Mouse (Mus musculus) left cerebral cortex, postnatal 4 days (tissue): Measurements from ENCODE around the gene Olfr432. TPM values are rescaled to one million over a fixed set of nuclear protein-coding genes. Genes with fewer than 3 reads are reported as not detected.
"Not testable (repeated sequence)": the region's sequence is repeated elsewhere in the genome, so short reads cannot be mapped to it uniquely, and the experiment has no call there.

Source experiments
- DNase-seq: peaks from one replicate; pipeline ENCODE4 v3.0.0-alpha.2; 2022
- intact Hi-C: fragments of 180-260 bp; cut with DNase I; formaldehyde crosslinking; loops from one replicate; pipeline ENCODE4 v1.15.1; 2025
- total RNA-seq, 2 experiments: library from RNA; stranded (reverse); gene quantifications; 2 replicates each; pipeline ENCODE4 v1.2.3; 2021

Olfr432 gene
- total RNA-seq: not detected

DNA sequence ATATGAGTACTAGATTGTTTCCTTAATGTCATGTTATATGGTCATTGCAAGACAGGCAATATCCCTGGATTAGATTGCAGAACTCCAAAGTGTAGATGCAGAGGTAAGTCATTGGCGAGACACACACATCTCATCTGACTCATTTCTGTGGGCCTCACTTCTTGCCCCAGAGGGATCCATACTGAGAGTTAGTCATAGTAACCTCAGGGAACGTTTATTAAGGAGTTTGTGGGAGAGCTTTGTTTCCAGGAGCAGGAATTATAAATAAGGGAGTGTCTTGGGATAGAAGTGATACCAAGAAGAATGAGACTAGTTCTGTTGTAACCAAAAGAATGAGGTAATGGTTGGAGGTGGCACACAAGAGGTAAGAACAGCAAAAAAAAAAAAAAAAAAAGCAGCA lies at the start of gene Olfr432:
Gene Olfr432 (plus strand): TSS at position 313 of the 400 bp plus-strand sequence.
- no peak for DNase-seq
- intact Hi-C loops: no loop called here

DNA sequence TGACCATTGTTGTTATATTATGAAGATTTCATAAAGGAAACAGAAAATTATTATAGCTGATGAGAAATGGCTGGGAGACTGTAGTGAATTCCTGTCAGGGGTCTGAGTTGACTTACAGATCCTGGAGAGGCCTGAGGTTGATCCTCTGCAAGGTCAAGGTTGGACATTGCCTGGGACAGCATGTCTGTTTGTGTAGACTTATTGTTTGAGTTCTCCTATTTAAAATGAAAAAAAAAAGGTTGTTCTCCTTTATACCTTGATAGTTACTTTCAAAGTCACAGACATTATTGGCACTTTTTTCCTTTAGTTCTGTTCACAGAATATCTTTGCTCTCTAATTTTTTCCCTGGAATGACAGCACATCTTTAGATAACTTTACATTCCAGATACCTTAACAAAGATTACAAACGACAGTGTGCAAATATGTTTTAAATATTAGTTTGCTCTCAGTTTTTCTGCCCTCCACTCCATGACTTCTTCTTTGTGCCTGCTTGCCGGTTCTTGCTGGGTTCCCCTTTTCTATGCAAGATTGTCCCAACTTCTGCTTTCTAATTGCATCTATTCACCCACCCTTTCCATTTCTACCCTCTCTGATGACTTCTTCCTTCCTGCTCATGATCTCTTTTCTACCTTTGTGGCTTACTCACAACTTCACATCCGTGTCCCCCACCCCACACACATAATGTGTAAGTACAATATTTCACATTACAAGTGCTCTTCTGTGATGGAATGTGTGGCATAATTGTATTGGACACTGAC lies 44.5 kb upstream of the Olfr432 start:
- DNase-seq, intact Hi-C loops: not testable (repeated sequence)

DNA sequence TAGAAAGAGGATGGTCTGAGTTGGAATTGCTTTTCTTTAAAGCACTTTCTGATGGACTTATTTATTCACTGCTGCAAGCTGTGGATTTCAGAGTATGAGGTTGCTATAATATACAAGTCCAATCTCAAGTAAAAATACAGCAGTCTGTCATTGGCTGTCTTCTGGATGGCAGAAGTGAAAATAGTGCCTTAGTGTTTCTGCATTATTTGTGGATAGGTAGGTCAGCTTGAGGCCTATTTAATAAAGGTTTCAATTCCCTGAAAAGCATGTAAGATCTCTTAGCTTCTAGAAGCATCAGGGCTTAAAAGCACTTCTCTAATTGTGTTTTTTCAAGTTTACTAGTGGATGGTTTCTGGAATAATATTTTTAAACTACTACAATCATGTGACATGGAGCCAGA lies 42.0 kb upstream of the Olfr432 start:
- DNase-seq, intact Hi-C loops: not testable (repeated sequence)

DNA sequence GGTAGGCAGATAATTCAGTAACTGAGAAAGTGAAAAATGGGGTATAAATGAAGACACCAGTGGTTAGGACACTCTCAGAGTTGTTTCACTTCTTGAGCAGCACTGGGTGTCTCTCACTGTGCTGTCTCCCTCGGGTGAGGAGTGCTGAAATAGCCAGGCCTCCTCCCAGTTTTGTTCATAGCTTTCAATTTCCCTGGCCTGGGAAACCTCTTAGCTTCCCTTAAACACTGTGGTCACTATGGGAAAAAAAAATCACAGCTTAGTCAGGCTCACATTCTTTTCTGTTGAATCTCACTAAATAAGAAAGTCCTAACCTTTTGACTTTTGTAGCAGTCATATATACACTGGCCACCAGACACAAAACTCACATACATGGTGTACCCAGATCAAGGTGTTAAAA lies 17.3 kb upstream of the Olfr432 start, which contains the start of gene Ifi205:
Gene Ifi205 (minus strand): TSS at position 113 of the 400 bp plus-strand sequence.
- intact Hi-C loops: no loop called here
- no peak for DNase-seq

DNA sequence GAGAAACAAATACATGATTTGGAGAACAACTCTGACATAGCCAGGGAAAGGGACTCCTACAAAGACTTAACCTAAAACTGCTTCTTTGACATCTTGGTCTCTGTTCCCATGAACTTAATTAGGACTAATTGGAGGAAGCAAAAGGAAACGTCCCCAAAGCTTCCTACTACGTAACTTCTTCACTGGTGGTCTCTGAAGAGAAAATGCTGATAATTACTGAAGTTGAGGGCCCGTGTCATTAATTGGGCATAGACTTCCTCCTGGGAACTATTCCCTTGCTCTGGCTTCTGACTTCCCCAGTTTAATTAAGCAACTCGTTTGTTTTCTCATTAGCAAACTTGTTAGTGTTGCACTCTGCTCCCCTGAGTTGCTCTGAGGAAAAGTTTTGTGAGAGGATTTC lies 13.2 kb upstream of the Olfr432 start:
- intact Hi-C loops: no loop called here
- no peak for DNase-seq

DNA sequence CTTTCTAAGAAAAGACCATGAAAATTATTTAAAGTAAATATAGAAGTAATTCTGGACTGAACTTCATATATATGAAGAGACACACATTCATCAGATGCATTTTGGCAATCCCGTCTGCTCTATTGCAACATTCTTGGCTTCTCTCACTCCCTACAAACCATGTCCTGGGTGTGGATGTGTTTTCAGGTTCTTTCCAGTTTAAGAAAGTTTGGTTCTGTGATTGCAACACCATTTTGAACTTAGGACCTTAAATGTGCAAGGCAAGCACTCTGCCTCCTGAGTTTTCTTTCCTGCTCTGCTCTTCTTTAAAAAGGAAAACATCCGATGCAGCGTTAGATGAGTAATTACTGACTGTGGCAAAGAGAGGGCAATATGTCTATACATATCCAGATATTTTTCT lies 10.5 kb upstream of the Olfr432 start:
- intact Hi-C loops: no loop called here
- no peak for DNase-seq

DNA sequence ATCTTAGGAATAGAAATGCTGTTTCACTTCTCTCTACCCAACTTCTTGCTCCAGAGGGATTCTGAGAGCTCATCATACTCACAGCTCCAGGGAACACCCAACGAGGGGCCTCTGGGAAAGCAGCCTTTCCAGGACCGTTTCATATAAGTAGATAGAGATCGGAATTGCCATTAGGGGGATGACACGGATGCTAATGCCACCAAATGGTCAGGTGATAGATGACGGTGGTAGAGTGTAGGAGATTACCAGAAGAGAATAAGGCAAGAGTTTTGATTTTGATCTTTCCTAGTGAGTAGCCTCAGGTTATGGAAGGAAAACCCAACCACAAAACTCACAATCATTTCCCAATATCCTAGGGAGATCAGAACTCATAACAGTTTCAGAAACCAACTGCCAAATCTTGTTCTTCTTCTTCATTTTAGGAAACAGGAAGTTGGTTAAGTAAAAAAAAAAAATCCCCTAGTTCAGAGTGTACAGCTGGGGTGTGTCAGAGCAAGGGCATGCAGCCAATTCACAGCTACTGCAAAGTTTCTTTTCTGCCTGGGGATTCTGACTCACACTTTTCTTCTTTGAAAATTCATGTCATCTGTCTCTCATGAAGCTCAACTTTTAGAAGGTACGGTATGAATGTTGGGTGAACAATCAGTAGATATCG lies 8.4 kb upstream of the Olfr432 start, which contains the start of gene Olfr433:
Gene Olfr433 (plus strand): TSS at position 183 of the 655 bp plus-strand sequence.
- intact Hi-C loops: no loop called here
- no peak for DNase-seq

DNA sequence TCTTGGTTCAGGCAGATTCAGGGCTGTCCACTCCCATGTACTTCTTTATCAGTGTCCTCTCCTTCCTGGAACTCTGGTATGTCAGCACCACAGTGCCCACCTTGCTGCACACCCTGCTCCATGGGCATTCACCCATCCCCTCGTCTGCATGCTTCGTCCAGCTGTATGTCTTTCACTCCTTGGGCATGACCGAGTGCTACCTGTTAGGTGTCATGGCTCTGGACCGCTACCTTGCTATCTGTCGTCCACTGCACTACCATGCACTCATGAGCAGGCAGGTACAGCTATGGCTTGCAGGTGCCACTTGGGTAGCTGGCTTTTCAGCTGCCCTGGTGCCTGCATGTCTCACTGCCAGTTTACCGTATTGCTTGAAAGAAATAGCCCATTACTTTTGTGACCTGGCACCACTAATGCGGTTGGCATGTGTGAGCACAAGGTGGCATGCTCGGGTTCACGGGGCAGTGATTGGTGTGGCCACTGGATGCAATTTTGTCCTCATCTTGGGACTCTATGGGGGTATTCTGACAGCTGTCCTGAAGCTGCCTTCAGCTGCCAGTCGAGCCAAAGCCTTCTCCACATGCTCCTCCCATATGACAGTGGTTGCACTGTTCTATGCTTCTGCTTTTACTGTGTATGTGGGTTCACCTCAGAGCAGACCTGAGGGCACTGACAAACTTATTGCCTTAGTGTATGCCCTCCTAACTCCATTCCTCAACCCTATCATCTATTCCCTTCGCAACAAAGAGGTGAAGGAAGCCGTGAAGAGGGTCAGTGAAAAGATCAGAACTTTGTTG lies 6.7 kb upstream of the Olfr432 start:
- intact Hi-C loops, DNase-seq: not testable (repeated sequence)

DNA sequence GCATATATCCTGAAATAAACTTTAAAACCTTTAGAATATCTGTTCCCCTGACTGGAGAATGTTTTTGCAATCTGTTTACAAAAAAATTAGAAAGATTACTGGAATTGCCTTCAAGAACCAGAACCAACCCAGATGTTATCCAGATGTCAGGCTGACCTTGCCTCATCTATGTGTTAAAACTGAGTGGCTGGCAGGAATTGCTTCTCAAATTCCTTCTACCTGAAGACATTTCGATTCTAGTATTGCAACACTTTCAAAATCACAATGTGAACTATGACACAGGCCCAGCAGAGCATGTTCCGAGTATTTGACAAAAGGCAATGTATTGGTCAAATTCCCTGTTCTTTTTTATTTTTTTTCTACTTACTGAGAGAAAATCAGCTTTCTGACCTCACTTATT lies 4.6 kb upstream of the Olfr432 start:
- DNase-seq: no peak
- intact Hi-C loops: no loop called here

DNA sequence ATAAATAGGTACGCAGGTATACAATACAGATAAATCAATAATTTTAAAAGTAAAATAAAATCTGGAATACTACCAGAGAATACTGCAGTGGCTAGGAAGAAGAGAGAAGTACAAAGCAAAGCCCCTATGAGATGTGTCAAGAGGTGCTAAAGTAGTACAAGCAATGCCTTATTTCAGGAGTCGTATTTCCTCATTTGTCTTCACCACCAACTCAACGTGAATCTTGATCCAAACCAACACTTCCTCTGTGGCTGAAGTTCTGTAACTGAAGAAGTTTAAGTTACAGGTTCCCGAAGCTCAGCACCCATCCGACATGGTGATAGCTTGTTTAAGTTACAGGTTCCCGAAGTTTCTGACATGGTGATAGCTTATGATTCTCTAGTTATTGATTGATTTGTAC lies 778 bp upstream of the Olfr432 start:
- intact Hi-C loops, DNase-seq: not testable (repeated sequence)

DNA sequence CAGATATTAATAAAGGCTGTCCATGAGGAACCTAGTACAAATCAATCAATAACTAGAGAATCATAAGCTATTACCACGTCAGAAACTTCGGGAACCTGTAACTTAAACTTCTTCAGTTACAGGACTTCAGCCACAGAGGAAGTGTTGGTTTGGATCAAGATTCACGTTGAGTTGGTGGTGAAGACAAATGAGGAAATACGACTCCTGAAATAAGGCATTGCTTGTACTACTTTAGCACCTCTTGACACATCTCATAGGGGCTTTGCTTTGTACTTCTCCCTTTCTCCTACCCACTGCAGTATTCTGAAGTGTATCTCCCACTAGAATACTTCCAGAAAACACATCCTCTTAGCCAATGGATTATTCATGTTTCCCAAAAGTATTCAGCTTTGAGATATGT lies 352 bp downstream of the Olfr432 start:
- intact Hi-C loops, DNase-seq: not testable (repeated sequence)

DNA sequence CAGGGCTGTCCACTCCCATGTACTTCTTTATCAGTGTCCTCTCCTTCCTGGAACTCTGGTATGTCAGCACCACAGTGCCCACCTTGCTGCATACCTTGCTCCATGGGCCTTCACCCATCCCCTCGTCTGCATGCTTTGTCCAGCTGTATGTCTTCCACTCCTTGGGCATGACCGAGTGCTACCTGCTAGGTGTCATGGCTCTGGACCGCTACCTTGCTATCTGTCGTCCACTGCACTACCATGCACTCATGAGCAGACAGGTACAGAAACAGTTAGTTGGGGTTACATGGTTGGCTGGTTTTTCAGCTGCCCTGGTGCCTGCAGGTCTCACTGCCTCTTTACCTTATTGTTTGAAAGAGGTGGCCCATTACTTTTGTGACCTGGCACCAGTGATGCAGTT lies 1.5 kb downstream of the Olfr432 start:
- no peak for DNase-seq

DNA sequence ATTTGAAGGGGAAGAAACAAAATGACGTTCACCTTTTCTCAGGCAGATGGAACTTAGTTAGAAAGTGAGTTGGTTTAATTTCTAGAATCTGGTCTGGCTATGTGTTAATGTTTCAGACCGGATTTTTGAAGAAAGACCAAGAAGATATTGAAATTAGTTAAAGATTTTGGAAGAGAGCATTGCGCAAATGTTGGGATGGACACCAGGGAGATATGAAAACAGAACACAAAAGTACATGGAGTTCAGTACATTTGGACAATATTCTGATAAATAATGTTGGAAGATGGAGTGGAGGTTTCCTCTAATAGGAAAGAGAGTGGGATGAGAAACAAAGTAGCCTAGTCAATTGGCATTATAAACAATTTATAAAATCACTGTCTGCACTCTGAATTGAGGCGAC lies 2.5 kb downstream of the Olfr432 start:
- DNase-seq: no peak
- intact Hi-C loops: no loop called here

More for the DNA sequence above, 1.5 kb downstream of the Olfr432 start:
- intact Hi-C loops: no loop called here

DNA sequence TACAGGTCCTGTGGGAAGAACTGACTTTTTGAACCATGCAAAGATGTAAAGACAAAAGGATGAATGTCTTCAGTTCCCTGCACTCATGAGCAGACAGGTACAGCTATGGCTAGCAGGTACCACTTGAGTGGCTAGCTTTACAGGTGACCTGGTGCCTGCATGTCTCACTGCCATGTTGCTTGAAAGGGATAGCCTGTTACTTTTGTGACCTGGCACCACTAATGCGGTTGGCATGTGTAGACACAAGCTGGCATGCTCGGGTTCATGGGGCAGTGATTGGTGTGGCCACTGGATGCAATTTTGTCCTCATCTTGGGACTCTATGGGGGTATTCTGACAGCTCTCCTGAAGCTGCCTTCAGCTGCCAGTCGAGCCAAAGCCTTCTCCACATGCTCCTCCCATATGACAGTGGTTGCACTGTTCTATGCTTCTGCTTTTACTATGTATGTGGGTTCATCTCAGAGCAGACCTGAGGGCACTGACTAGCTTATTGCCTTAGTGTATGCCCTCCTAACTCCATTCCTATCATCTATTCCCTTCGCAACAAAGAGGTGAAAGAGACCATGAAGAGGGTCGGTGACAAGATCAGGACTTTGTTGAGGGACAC lies 3.0 kb downstream of the Olfr432 start:
- DNase-seq: no peak
- intact Hi-C loops: no loop called here

DNA sequence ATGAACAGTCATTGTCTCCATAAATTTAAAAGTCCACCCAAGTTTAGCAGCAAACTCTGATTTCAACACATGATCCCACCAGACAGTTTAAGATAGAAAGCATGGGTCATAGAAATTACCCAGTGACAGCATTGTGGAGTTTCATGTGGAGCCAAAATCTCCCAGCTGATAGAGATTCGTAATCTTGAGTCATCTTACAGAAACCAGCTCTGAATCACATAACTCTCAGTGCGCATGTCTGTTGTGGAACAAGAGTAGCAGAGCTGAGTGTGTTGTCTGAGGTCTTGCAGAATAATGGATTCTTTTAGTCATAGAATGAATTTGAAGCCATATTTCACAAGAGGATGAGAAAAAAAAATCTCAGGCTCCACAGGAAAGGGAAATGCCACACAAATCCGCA lies 4.0 kb downstream of the Olfr432 start:
- intact Hi-C loops: no loop called here
- no peak for DNase-seq

DNA sequence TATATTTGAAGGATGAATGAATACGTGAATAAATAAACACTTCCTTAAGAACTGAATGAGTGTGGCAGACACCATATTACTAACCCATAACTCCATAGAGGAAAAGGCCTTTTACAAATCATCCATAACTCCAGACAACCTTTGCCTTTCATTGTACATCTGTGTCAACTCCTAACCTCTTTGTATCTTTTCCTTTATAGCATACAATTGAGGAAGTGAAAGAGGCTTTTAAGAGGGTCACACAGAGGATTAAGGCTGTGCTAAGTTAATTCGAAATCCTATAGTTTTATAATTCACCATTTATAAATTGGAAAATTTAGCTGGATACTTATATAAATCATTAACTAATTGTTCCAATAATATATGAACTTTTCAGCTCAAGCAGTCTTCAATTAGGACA lies 6.2 kb downstream of the Olfr432 start:
- intact Hi-C loops: no loop called here

DNA sequence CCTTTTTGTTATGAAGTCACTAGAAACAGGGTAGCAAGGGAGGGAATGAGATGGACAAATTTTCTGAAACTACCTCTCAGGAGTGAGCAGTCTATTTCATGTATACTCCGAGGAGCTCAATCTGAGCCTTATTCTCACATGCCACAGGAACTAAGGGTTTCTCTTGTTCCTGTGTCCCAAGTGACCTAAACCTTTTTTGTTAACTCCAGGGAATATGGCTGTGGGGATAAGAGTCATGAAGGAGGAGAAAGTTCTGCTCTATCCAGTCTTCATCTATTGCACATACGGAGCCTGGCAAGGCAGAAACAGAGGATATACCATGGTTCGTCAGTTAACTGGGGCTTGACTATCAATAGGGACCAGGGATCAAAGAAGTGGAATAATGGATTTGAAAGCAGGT lies 17.3 kb downstream of the Olfr432 start, which contains the start of gene Olfr430:
Gene Olfr430 (plus strand): TSS at position 301 of the 400 bp plus-strand sequence.
- intact Hi-C loops: no loop called here
- no peak for DNase-seq

More for the DNA sequence above, 6.2 kb downstream of the Olfr432 start:
- DNase-seq: no peak

DNA sequence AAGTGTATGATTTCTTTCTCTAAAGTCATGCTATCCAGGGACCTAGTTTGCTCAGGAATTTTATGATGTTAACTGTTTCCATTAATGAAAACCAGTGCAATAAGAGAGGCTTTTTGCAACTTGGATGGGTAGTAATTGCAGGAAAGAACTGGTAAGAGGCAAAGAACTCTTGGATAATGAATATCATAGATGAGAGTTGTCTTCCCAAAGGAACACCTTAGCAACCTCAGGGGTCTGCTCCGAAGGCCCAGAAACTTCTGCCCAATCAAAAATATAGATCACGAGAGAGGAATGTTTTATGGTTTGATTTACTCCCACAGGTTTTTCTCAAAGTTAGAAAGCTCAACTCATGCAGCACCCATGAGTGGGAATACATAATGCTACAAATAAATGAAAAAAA lies 35.0 kb downstream of the Olfr432 start, which contains the start of gene Olfr429:
Gene Olfr429 (plus strand): TSS at position 301 of the 400 bp plus-strand sequence.
- no peak for DNase-seq
- intact Hi-C loops: no loop called here

DNA sequence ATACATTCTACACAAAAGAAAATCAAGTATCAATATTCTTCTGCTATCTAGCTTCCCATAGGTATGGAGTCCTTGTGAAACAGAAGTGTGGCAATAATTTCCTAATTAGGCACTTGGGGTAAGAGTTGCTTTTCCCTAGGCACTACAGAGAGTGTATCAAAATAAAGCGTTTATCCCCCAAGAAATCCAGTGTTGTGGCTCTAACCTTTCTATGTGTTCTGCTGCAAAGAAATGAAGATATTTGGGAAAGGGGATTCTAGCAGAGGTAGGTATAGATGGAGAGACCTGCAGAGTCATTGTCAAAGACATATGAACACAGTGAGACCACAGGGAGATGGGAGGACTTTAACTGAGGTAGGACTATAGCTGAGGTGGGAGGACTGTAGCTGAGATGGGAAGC lies 47.6 kb downstream of the Olfr432 start, which contains the start of gene Olfr427:
Gene Olfr427 (plus strand): TSS at position 301 of the 400 bp plus-strand sequence.
- DNase-seq: no peak
- intact Hi-C loops: no loop called here

DNA sequence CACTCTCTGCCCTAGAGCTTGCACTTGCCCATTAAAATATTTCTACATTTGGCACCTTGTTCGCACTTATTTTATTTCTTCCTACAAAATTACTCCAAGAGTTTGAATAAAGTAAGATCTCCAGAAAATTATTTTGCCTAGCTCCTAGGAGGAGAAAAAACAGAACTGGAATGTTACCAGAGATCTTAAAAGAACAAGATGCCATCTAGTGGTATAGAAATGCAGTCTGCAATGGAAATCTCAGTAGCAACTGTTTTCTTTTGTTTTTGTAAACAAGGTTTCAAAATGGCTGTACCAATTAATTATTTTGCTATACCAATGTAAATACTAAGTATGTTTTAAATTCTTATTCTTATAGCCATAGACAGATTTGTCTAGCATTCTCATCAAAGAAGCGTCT lies 54.7 kb downstream of the Olfr432 start:
- intact Hi-C loops: no loop called here
- no peak for DNase-seq
